ENCODE assay signal across 16 mouse cellular contexts in the genomic region with DNA sequence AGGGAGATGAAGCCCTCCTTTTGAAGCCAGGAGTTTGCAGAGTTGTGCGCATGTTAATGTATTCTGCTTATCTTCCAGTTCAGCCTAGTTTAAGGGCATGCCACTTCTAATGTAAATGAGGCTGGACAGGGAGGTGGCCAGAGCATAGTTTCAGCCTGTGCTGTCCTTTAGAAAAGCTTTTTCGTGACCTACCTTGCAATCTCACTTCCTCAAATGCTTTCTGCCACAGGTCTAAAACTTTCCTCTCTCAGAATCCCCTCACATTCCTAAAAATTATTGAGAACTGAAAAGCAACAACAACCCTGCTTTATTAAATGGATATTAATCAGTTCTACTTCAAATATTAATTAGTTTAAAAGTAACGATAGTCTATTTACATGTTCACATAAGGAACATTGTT.
"Had no signal": no experiment of that assay in that cellular context is flagged by ENCODE, and none has a peak within 500 bp of the region (broad histone marks: within the 10 kb centered on the region; RNA-seq: fewer than 3 reads in every experiment).

No protein-coding gene starts in this region.

- DNase-seq: retina, postnatal 1 day; right cerebral cortex, adult 18-20 months; right cerebral cortex, postnatal 14 days; right cerebral cortex, postnatal 25 days; right cerebral cortex, postnatal 4 days; spleen, adult 18-20 months; thymus, adult 18-20 months; thymus, adult 2 months; thymus, postnatal 14 days; thymus, postnatal 25 days; thymus, postnatal 36 days; thymus, postnatal 4 days had no signal

- H3K9me3 ChIP-seq: neural tube, embryonic 13.5 days; neural tube, embryonic 15.5 days; stomach, embryonic 15.5 days had no signal

- H3K27me3 ChIP-seq: neural tube, embryonic 13.5 days; neural tube, embryonic 15.5 days; stomach, embryonic 15.5 days had no signal

- H3K9ac ChIP-seq: neural tube, embryonic 13.5 days; neural tube, embryonic 15.5 days; stomach, embryonic 15.5 days had no signal

- H3K4me1 ChIP-seq: neural tube, embryonic 13.5 days; neural tube, embryonic 15.5 days; stomach, embryonic 15.5 days had no signal

- H3K4me2 ChIP-seq: neural tube, embryonic 13.5 days; neural tube, embryonic 15.5 days; stomach, embryonic 15.5 days had no signal

- H3K4me3 ChIP-seq: neural tube, embryonic 13.5 days; neural tube, embryonic 15.5 days; stomach, embryonic 15.5 days had no signal

- H3K36me3 ChIP-seq: neural tube, embryonic 13.5 days; neural tube, embryonic 15.5 days; stomach, embryonic 15.5 days had no signal

- H3K27ac ChIP-seq: neural tube, embryonic 13.5 days; neural tube, embryonic 15.5 days; stomach, embryonic 15.5 days; stomach, postnatal 0 days had no signal
